Mouse (Mus musculus) right cerebral cortex, postnatal 10 days (tissue): ENCODE results near the gene Pklr.
"Not testable (repeated sequence)": the region's sequence is repeated elsewhere in the genome, so short reads cannot be mapped to it uniquely, and the experiment has no call there.

Source experiments
- DNase-seq, 2 experiments: peaks; one replicate each; pipeline ENCODE4 v3.0.0; 2021; ENCODE audit warnings: low spot score in 2 of 2

Pklr gene

GRCm38 (mm10) chr3:89123313-89123712, 12.6 kb upstream of the Pklr start:
- no peak for DNase-seq

DNA sequence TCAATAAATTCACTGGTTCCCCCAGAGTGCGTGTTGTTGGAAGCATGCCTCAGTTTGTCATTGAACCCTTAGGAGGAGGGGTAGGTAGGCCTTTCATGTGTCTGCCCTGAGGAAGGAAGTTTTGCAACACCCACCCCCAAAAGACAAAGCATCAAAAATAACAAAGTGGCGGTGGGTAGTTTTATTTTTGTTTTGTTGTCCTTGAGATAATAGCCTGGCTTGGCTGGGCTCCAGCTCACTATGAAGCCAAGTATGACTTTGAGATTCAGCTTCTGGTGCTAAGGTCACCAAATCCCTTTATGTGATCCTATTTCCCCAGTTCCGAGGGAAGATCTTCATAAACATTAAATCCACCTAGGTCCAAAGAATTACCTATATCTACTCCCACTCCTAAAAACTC, 11.7 kb upstream of the Pklr start:
- DNase-seq, result no peak

DNA sequence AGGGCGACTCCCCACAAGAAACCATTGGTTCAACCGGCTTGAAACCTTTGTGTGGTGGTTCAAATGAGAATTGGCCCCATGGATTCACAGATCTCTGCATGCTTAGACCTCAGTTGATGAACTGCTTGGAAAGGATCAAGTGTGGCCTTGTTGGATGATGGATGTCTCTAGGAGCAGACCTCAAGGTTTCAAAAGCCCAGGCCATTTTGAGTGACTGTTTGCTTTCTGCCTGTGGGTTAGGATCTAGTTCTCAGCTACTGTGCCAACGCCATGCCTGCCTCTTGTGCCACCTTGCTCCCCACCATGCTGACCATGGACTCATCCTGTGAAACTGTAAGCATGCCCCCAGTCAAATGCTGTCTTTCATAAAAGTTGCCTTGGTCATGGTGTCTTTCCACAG, 10.0 kb upstream of the Pklr start:
- DNase-seq, result no peak

- no peak for DNase-seq
Observed at GRCm38 (mm10) chr3:89129908-89130307, 6.0 kb upstream of the Pklr start.

- peak; percentile 71 to 86 for DNase-seq
Observed at GRCm38 (mm10) chr3:89131816-89132215, 4.1 kb upstream of the Pklr start.

DNA sequence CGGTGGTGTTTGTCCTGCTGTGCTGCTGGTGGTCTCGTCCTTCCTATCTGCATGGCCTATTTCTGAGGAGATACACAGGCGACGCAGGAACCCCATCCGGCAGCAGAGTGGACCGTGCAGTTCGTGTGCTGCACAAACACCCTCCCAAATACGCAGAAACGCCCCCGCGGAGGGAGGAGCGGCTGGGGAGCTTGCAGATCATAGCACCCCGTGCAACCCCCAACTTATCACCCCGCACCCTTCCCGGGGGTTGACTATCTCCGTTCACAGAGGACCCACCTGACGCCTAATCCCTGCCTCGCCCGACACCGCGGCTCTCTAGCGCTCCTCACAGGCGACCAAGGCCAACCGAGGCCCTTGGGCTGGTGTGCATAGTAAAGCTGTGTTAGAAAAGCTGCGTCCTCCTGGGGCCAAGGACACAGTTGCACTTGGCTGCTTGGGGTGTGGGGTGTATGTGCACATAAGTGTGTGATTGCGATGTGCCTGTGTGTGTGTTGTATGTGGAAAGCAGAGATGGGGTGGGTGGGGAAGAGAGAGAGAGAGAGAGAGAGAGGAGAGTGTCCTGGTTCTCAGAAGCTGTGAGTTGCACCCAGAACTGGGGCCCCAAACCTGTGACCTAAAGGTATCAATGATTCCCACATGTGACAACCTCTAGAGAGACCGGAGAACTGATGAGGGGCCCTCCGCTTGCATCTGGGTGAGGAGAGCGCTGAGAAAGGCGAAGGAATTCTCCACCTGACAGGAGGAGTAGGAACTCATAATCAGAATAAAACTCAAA, 3.5 kb upstream of the Pklr start:
- DNase-seq, result peak; percentile 54 to 56

GRCm38 (mm10) chr3:89133063-89133450, 2.9 kb upstream of the Pklr start:
- no peak for DNase-seq

GRCm38 (mm10) chr3:89133752-89134151, 2.2 kb upstream of the Pklr start:
- DNase-seq, result no peak

DNA sequence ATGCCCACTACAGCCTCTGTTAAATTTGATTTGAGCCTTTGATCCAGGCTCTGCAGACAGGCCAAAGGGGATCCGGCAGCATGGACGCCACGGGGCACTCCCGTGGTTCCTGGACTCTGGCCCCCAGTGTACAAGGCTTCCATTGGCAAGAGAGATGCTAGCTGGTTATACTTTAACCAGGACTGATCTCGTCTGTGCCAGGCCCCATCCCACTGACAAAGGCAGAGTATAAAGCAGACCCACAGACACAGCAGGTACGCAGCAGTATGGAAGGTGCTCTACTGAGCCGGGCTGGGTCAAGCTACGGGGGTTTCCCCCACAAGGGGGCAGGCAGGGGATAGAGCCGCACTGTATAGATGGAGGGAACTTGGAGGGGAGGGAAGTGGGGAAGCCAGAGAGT, 423 bp downstream of the Pklr start:
- no peak for DNase-seq

DNA sequence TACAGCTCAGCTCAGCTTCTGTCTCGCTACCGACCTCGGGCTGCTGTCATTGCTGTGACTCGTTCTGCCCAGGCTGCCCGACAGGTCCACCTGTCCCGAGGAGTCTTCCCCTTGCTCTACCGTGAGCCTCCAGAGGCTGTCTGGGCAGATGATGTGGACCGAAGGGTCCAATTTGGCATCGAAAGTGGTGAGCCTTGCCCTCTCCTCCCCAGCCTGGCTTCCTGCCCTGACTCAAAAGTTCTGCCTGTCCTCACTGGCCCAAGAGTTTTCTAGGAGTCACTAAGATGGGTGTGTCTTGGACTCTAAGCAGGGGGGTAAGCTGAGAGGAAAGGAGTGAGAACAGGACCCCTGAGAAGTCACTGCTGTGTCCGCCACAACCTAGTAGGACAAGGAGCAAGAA, 8.9 kb downstream of the Pklr start:
- DNase-seq, result no peak

DNA sequence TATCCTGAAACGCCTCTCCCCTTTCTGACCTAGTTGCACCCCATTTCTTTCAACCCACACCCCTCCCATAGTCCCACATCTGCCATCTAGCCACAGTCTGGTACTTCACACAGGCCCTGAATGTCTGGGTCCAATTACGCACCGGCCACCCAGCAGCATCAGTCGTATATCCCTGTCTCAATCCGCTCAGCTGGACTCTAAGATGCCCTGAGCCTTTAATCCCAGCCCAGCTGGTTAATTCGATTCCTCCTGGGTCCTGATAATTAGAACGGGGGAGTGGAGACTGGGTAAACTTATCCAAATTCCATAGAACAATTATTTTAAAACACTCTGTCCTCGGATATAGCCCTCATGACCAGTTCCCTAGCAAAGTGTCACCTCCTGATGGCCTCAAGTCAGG, 9.6 kb downstream of the Pklr start:
- no peak for DNase-seq

DNA sequence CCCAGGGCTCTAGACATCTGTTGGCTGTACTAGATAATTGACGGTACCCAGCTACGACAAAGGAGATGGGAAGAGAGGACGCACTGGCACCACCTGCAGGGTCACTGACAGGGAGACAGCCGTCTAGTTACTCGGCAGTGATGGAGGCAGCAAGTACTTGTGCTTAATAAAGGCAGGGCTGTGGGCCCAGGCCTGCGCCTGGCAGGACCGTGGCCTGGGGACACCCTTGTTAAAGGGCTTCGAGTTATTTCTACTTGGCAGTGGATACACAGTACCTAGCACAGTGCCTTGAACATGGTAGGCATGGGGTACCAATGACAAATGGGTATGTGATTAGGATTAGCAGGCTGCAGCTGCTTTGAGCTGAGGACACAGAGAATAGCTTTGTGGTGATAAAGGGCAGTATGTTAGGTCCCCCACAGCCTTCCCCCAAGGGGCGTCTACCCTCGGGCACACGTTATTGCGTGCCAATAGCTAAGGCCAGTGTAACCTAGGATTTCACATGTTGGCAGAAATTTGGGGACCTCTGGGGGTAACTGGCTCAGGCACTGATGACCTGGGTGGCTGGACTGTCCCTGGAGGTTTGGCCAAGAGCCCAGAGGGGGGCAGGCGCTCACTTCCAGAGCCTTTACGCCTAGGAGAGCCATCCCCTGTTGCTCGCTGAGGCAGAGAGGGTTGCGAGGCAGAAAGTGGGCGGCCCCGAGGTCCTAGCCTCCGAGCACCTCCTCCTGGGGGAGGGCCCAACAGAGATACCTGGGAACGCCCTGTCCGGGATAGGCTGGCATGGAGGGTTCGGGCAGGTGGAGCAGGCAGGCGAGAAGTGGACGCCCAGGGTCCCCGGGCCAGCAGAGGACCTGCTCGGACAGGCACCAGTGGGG, 11.4 kb downstream of the Pklr start:
- no peak for DNase-seq

GRCm38 (mm10) chr3:89147979-89148311, 12.0 kb downstream of the Pklr start:
- DNase-seq, result no peak

DNA sequence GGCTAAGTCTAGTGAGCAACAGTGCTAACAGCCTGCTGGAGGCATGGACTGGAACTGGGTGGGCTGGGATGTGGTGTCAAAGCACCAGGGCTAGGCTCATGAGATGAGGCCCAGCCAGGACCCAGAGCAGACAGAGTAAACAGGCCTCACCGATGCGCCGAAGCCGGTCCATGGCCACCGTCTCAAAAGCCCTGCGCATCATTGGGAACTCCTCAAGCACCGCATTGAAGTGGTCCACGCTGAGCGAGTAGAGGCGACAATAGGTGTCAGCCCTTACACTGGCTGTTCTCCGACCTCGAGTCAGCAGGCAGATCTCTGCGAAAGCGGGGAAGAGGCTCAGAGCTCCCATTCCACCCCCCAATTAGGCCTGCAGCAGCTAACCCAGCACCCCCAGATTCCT, 12.6 kb downstream of the Pklr start:
- DNase-seq, result no peak

GRCm38 (mm10) chr3:89152084-89152835, 16.3 kb downstream of the Pklr start:
- no peak for DNase-seq

GRCm38 (mm10) chr3:89156951-89157350, 21.0 kb downstream of the Pklr start:
- no peak for DNase-seq

- DNase-seq, result no peak
Observed at GRCm38 (mm10) chr3:89158651-89159050, 22.7 kb downstream of the Pklr start.

DNA sequence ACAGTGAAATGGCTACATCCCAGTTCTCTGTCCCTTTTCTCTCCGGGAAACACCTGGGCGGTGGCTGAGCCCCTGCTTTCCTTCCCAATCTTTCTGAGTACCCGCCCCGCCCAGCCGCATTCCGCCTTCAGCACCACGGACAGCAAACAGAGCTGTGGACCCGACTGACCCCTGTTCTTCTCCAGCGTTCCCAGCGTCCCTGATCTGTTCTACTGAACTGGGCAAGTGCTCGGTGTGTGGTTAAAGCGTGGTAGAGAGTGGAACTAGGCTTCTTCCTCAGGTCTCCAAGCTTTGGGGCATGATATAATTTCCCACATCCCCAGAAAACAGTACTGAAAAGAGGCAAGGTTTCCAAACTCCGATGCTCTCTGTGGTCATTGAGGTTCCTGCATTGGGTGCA, 23.3 kb downstream of the Pklr start:
- no peak for DNase-seq

DNA sequence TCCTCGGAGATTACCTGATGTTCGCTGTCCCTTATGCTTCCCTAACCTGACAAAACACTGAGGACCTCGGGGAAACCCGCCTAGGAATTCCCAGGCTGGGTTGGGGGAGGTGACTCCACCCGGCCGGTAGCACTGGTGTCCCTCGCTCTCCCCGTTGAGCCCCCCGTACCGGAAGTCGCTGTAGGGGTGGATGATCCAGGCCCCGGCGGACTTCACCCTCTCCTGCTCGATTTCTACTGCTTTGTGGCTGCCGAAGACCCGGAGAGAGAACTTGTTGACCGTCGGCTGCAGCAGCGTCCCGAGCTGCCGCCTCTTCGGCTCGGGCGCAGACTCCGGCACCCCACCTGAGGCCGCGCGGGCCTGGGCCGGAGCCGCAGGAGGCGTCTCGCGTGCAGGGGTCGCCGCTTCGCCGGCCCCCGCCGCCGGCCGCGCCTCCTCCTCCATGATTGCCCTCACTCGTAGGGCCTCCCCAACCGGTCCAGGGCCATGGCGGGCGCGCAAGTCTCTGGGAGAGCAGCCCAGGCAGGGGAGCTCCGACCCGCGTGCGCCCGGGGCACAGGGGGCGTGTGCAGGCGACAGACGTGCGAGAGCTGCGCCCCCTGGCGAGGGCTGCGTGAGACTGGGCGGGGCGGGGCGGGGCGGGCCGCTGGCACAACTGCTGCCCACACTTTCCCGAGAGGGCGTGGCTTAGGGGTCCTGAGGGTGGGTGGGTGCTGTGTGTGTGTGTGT, 23.8 kb downstream of the Pklr start, which contains the start of gene Hcn3:
Gene Hcn3 (minus strand): TSS at position 581 of the 729 bp plus-strand sequence.
- peak; percentile 69 to 79 for DNase-seq

GRCm38 (mm10) chr3:89161207-89161606, 25.3 kb downstream of the Pklr start:
- DNase-seq, result not testable (repeated sequence)

GRCm38 (mm10) chr3:89161786-89162185, 25.8 kb downstream of the Pklr start:
- DNase-seq, result no peak

- DNase-seq, result no peak
Observed at GRCm38 (mm10) chr3:89163123-89163522, 27.2 kb downstream of the Pklr start.
